Mouse (Mus musculus) intestine, postnatal 0 days (tissue): ENCODE results near the gene Alkbh7. TPM values are rescaled to one million over a fixed set of nuclear protein-coding genes. Genes with fewer than 3 reads are reported as not detected.

ENCODE experiments used
- ATAC-seq: fragments of 200-750 bp; cut with Nextera tagmentation; 2 replicates; pipeline ENCODE4 v1.8.0; 2017; ENCODE audit warnings: mild to moderate bottlenecking, moderate TSS enrichment, moderate library complexity
- H3K27ac ChIP-seq: fragments of 300-500 bp; sonication (generic); 2 replicates; pipeline ENCODE4 v1.5.1; 2014; ENCODE audit warnings: mild to moderate bottlenecking, low read depth, low read length, moderate library complexity
- H3K27me3 ChIP-seq: fragments of 300-500 bp; sonication (generic); replicated peaks from 2 replicates; pipeline ENCODE4 v1.6.1; 2014; ENCODE audit warnings: low read length, mixed read lengths; ENCODE audit not compliant: control insufficient read depth, insufficient read depth
- H3K36me3 ChIP-seq: fragments of 300-500 bp; sonication (generic); 2 replicates; pipeline ENCODE4 v1.6.1; 2014; ENCODE audit warnings: mild to moderate bottlenecking, moderate library complexity; ENCODE audit not compliant: control insufficient read depth, insufficient read depth
- H3K4me1 ChIP-seq: fragments of 300-500 bp; sonication (generic); replicated peaks from 2 replicates; pipeline ENCODE4 v1.6.1; 2014; ENCODE audit warnings: antibody characterized with exemption, low read length, mixed read lengths; ENCODE audit not compliant: control insufficient read depth, insufficient read depth
- H3K4me2 ChIP-seq: fragments of 300-500 bp; sonication (generic); replicated peaks from 2 replicates; pipeline ENCODE4 v1.6.1; 2014; ENCODE audit warnings: low read depth, mild to moderate bottlenecking, moderate library complexity
- H3K4me3 ChIP-seq: fragments of 300-500 bp; sonication (generic); 2 replicates; pipeline ENCODE4 v1.5.1; 2014; ENCODE audit warnings: low read depth, low read length
- H3K9ac ChIP-seq: fragments of 300-500 bp; sonication (generic); 2 replicates; pipeline ENCODE4 v1.6.1; 2014; ENCODE audit warnings: mild to moderate bottlenecking, low read depth, low read length
- H3K9me3 ChIP-seq: fragments of 300-500 bp; sonication (generic); 2 replicates; pipeline ENCODE4 v1.6.1; 2016; ENCODE audit warnings: mixed run types; ENCODE audit not compliant: control insufficient read depth
- CTCF ChIP-seq: sonication (generic); IDR thresholded peaks from 2 replicates; pipeline ENCODE4 v1.5.1; 2016; ENCODE audit warnings: low read depth, mild to moderate bottlenecking, control low read depth, antibody characterized with exemption, moderate library complexity
- WGBS: fragments of 180-500 bp; shearing (Covaris S2); extraction: QIAGEN DNeasy Blood & Tissue Kit; methylation state at CpG from one replicate; pipeline ENCODE4 v1.1.7; 2014; 5-methylcytosine and 5-hydroxymethylcytosine counted together
- polyA plus RNA-seq: library from polyadenylated mRNA; unstranded; fragments of >200 nt; fragmentation: Nextera tagmentation; extraction: Ambion mirVana; gene quantifications from 2 replicates; pipeline ENCODE4 v1.2.1, GENCODE M21; 2015

Alkbh7 gene
- polyA plus RNA-seq, 1 experiment from 2014 or later, result 25.7 TPM

GRCm38 (mm10) chr17:56974708-56975240 lies 22.4 kb upstream of the Alkbh7 start:
- H3K4me3 ChIP-seq, result no peak overlapping the region
- H3K27ac ChIP-seq, result no peak overlapping the region
- no peak for ATAC-seq
- no peaks in the 10 kb centered on the region for H3K9me3 ChIP-seq
- no peak for TF ChIP-seq CTCF
- H3K4me1 ChIP-seq, result peaks cover 3% of the 10 kb centered on the region; the same call in 1 of the 2 replicates
- H3K4me2 ChIP-seq, result no peak overlapping the region
- H3K27me3 ChIP-seq, result no peaks in the 10 kb centered on the region
- 35% methylated on average over 5 of the region's 5 CpGs for WGBS
- H3K9ac ChIP-seq, result no peak overlapping the region
- no peaks in the 10 kb centered on the region for H3K36me3 ChIP-seq

GRCm38 (mm10) chr17:56975391-56975790 lies 21.7 kb upstream of the Alkbh7 start:
- H3K27ac ChIP-seq, result no peak overlapping the region
- 64% methylated on average over 3 of the region's 3 CpGs for WGBS

GRCm38 (mm10) chr17:56976531-56977390 lies 20.4 kb upstream of the Alkbh7 start:
- ATAC-seq, result no peak
- no peaks in the 10 kb centered on the region for H3K9me3 ChIP-seq

More at GRCm38 (mm10) chr17:56975391-56975790, 21.7 kb upstream of the Alkbh7 start:
- Histone ChIP-seq H3K36me3 (no peaks in the 10 kb centered on the region), H3K4me2 (no peak overlapping the region), H3K27me3 (no peaks in the 10 kb centered on the region), H3K4me1 (peaks cover 3% of the 10 kb centered on the region; the same call in 1 of the 2 replicates), H3K9ac (no peak overlapping the region), H3K9me3 (no peaks in the 10 kb centered on the region), H3K4me3 (no peak overlapping the region)
- no peak for TF ChIP-seq CTCF
- ATAC-seq, result no peak

GRCm38 (mm10) chr17:56979524-56979923 lies 17.6 kb upstream of the Alkbh7 start:
- Histone ChIP-seq H3K9me3 (no peaks in the 10 kb centered on the region), H3K4me1 (peaks cover 3% of the 10 kb centered on the region; the same call in 1 of the 2 replicates), H3K27me3 (no peaks in the 10 kb centered on the region), H3K4me3 (no peak overlapping the region), H3K4me2 (peak overlapping the region; percentile 21; the same call in 1 of the 2 replicates), H3K9ac (no peak overlapping the region; the same call in 1 of the 2 replicates), H3K36me3 (no peaks in the 10 kb centered on the region), H3K27ac (peak overlapping the region; percentile 74)
- no peak for TF ChIP-seq CTCF
- ATAC-seq, result peak; percentile 66
- 18% methylated on average over 7 of the region's 8 CpGs for WGBS

More at GRCm38 (mm10) chr17:56976531-56977390, 20.4 kb upstream of the Alkbh7 start:
- no peak overlapping the region for H3K9ac ChIP-seq
- no peak overlapping the region for H3K4me3 ChIP-seq
- no peaks in the 10 kb centered on the region for H3K27me3 ChIP-seq
- H3K4me2 ChIP-seq, result no peak overlapping the region
- H3K4me1 ChIP-seq, result peaks cover 3% of the 10 kb centered on the region; the same call in 1 of the 2 replicates
- no peaks in the 10 kb centered on the region for H3K36me3 ChIP-seq
- 58% methylated on average over 8 of the region's 8 CpGs for WGBS
- H3K27ac ChIP-seq, result no peak overlapping the region
- no peak for TF ChIP-seq CTCF

- Histone ChIP-seq H3K9me3 (no peaks in the 10 kb centered on the region), H3K36me3 (no peaks in the 10 kb centered on the region), H3K9ac (no peak overlapping the region), H3K4me3 (no peak overlapping the region), H3K4me2 (peak overlapping the region; percentile 43; the same call in 1 of the 2 replicates), H3K4me1 (peaks cover 3% of the 10 kb centered on the region; the same call in 1 of the 2 replicates), H3K27ac (peak overlapping the region; percentile 54; the same call in 1 of the 2 replicates), H3K27me3 (no peaks in the 10 kb centered on the region)
- peak; percentile 82 for ATAC-seq
- WGBS, result 34% methylated on average over 7 of the region's 7 CpGs
- no peak for TF ChIP-seq CTCF
These were observed 16.1 kb upstream of the Alkbh7 start for GRCm38 (mm10) chr17:56981049-56981448.

GRCm38 (mm10) chr17:56982013-56982412 lies 15.1 kb upstream of the Alkbh7 start, which contains the start of gene Acer1:
Gene Acer1 (minus strand): TSS chr17:56982126.
- no peak within 1 kb of the TSS for H3K9ac ChIP-seq
- H3K27me3 ChIP-seq, result no peaks in the 10 kb centered on the region
- H3K4me1 ChIP-seq, result peaks cover 3% of the 10 kb centered on the region; the same call in 1 of the 2 replicates
- peak within 1 kb of the TSS; percentile 43 for H3K4me2 ChIP-seq
- no peak for TF ChIP-seq CTCF
- H3K9me3 ChIP-seq, result no peaks in the 10 kb centered on the region
- 46% methylated on average over 5 of the region's 5 CpGs for WGBS
- no peak within 1 kb of the TSS for H3K4me3 ChIP-seq
- H3K36me3 ChIP-seq, result no peaks in the 10 kb centered on the region
- ATAC-seq, result peak; percentile 37; the same call in 1 of the 2 replicates
- peak within 1 kb of the TSS; percentile 54; the same call in 1 of the 2 replicates for H3K27ac ChIP-seq
